Mouse (Mus musculus): ENCODE results near the gene Ggnbp2. TPM values are rescaled to one million over a fixed set of nuclear protein-coding genes. Genes with fewer than 3 reads are reported as not detected.
A peak's percentile ranks its signal among the peaks of the same experiment; 100 is the strongest.
"Not testable (repeated sequence)": the region's sequence is repeated elsewhere in the genome, so short reads cannot be mapped to it uniquely, and the experiment has no call there.

Gene Ggnbp2
- polyA plus RNA-seq, 1 experiment from 2014 or later: 69.7 TPM

DNA sequence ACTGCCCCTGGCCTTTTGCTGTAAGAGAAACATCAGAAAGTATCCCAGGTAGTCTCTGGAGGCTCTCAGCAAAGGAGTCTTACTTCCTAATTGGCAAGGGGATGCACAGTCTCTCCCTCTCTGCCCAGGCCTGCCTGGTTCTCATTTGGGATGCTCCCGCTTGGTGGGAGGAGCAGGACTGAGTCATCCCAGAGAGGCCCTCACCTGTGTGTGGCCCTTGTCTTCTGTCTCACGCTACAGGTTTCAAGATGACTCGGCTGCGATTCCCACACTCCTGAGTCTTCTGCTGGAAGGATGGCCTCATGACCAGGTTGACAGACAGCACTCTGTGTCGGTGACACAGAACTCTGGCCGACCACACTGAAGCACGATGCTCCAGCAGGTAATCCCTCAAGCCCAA, 11.7 kb upstream of the Ggnbp2 start:
- Histone ChIP-seq H3K4me2 (replicated peaks) (no peak overlapping the region), H3K4me3 (replicated peaks; ENCODE audit: low read length) (no peak overlapping the region), H3K9ac (no peak overlapping the region), H3K36me3 (replicated peaks; ENCODE audit: control insufficient read depth, insufficient read depth) (peaks cover 40% of the 10 kb centered on the region), H3K27me3 (ENCODE audit: control insufficient read depth, insufficient read depth, low read length) (no peaks in the 10 kb centered on the region), H3K4me1 (replicated peaks; ENCODE audit: control insufficient read depth, insufficient read depth, low read length) (peaks cover 18% of the 10 kb centered on the region), H3K27ac (no peak overlapping the region), H3K9me3 (ENCODE audit: control insufficient read depth, low read length) (no peaks in the 10 kb centered on the region)
- WGBS: 97% methylated on average over 7 of the region's 7 CpGs
- ATAC-seq (ENCODE audit: low FRiP score) (no peak), DNase-seq (ENCODE audit: low spot score) (no peak)

GRCm38 (mm10) chr11:84880971-84881370, 10.4 kb upstream of the Ggnbp2 start:
- ATAC-seq (ENCODE audit: low FRiP score) (no peak), DNase-seq (ENCODE audit: low spot score) (no peak)
- peak overlapping the region; percentile 67 for H3K4me2 ChIP-seq (replicated peaks)
- no peaks in the 10 kb centered on the region for H3K27me3 ChIP-seq (ENCODE audit: control insufficient read depth, insufficient read depth, low read length)
- peak overlapping the region; percentile 78 for H3K9ac ChIP-seq
- whole genome bisulfite sequencing: 61% methylated on average over 9 of the region's 9 CpGs
- peaks cover 27% of the 10 kb centered on the region for H3K36me3 ChIP-seq (replicated peaks; ENCODE audit: control insufficient read depth, insufficient read depth)
- H3K4me1 ChIP-seq (replicated peaks; ENCODE audit: control insufficient read depth, insufficient read depth, low read length): peaks cover 18% of the 10 kb centered on the region
- H3K27ac ChIP-seq: peak overlapping the region; percentile 86
- H3K9me3 ChIP-seq (ENCODE audit: control insufficient read depth, low read length): no peaks in the 10 kb centered on the region
- peak overlapping the region; percentile 74 for H3K4me3 ChIP-seq (replicated peaks; ENCODE audit: low read length)

GRCm38 (mm10) chr11:84880465-84880961, 9.9 kb upstream of the Ggnbp2 start:
- Histone ChIP-seq H3K4me3 (replicated peaks; ENCODE audit: low read length) (peak overlapping the region; percentile 74), H3K4me1 (replicated peaks; ENCODE audit: control insufficient read depth, insufficient read depth, low read length) (peaks cover 18% of the 10 kb centered on the region), H3K9ac (peak overlapping the region; percentile 78), H3K36me3 (replicated peaks; ENCODE audit: control insufficient read depth, insufficient read depth) (peaks cover 23% of the 10 kb centered on the region), H3K27ac (peak overlapping the region; percentile 86), H3K27me3 (ENCODE audit: control insufficient read depth, insufficient read depth, low read length) (no peaks in the 10 kb centered on the region), H3K9me3 (ENCODE audit: control insufficient read depth, low read length) (no peaks in the 10 kb centered on the region), H3K4me2 (replicated peaks) (peak overlapping the region; percentile 67)
- WGBS: 2% methylated on average over 24 of the region's 24 CpGs
- peak; percentile 28 for DNase-seq (ENCODE audit: low spot score)
- peak; percentile 26 for ATAC-seq (ENCODE audit: low FRiP score)

DNA sequence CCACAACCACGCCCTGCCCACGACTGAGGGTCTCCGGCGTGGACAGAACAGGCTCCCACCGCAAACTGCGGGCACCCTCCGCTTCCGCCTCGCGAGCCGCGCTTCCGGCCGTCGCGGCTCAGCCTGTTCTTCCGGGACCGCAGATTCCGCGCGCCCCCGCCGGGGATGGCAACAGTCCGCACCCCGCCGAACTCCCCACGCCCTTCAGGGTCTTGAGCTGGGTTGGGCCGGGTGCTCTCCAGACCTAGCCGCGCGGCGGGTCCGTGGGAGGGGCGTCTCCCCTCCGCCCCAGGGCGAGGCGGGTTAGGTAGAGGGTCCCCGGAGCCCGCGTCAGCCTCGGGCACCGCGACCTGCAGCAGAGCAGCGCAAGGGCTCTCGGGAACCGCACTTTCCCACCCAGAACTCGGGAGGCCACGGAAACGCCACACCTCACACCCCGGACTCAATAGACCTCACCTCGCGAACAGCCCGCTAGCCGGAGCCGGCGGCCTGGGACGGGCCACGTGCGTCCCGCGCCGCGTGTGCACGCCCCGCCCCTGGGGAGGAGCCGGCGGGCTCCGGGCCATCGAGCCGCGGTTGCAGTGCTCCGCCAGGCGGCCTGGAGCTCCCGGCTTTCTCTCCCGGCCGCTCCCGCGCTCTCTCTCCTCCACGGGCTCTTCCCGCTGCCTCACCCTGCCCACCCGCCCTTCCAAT, 9.3 kb upstream of the Ggnbp2 start, which contains the start of the genes Myo19 and Pigw:
TSS of gene Myo19 (plus strand) at position 377 of the 693 bp plus-strand sequence.
TSS of gene Pigw (minus strand) at position 514 of the 693 bp plus-strand sequence.
- WGBS: under 1% methylated on average over 65 of the region's 81 CpGs
- ATAC-seq (ENCODE audit: low FRiP score): peak; percentile 94

DNA sequence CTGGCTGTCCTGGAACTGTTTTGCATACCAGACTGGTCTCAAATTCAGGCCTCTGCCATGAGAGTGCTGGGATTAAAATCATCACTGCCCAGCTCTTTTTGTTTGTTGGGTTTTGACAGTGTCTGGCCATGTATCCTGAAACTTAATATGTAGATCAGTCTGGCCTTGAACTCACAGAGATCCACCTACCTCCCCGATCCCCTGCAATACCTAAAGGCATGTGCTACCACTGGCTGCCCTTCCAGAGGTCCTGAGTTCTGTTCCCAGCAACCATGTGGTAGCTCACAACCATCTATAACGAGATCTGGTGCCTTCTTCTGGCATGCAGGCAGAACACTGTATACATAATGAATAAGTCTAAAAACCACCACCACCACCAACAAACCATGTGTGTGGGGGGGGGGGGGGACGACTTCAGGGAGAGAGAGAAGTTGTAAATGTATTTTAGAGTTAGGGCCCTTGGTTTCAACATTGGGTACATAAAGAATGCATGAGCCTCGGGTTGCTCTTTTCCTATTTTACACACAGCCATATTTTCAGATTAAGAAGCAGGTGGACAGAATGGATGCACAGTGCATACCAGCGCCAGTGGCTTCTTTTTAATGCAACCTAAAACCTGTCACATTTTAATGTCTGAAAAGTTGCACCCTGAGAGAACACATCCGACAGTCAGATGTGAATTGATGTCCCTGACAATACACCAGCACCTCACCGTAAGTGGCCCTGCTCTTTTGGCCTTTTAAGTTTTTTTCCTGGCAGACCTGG, 8.6 kb upstream of the Ggnbp2 start:
- DNase-seq (ENCODE audit: low spot score): no peak
- Histone ChIP-seq H3K9me3 (ENCODE audit: control insufficient read depth, low read length) (no peaks in the 10 kb centered on the region), H3K36me3 (replicated peaks; ENCODE audit: control insufficient read depth, insufficient read depth) (peaks cover 10% of the 10 kb centered on the region; the same call in 1 of the 2 replicates), H3K27ac (peak overlapping the region; percentile 86; the same call in 1 of the 2 replicates), H3K4me3 (replicated peaks; ENCODE audit: low read length) (peak overlapping the region; percentile 74), H3K9ac (peak overlapping the region; percentile 78), H3K4me2 (replicated peaks) (peak overlapping the region; percentile 67), H3K27me3 (ENCODE audit: control insufficient read depth, insufficient read depth, low read length) (no peaks in the 10 kb centered on the region), H3K4me1 (replicated peaks; ENCODE audit: control insufficient read depth, insufficient read depth, low read length) (peaks cover 18% of the 10 kb centered on the region)
- 27% methylated on average over 6 of the region's 7 CpGs for WGBS
- no peak for ATAC-seq (ENCODE audit: low FRiP score)

More for the DNA sequence above, 9.3 kb upstream of the Ggnbp2 start, which contains the start of the genes Myo19 and Pigw:
- H3K36me3 ChIP-seq (replicated peaks; ENCODE audit: control insufficient read depth, insufficient read depth): peaks cover 17% of the 10 kb centered on the region; the same call in 1 of the 2 replicates
- peak; percentile 78 for DNase-seq (ENCODE audit: low spot score)
- H3K4me1 ChIP-seq (replicated peaks; ENCODE audit: control insufficient read depth, insufficient read depth, low read length): peaks cover 18% of the 10 kb centered on the region
- no peaks in the 10 kb centered on the region for H3K9me3 ChIP-seq (ENCODE audit: control insufficient read depth, low read length)
- H3K4me3 ChIP-seq (replicated peaks; ENCODE audit: low read length): peak within 1 kb of the TSS; percentile 74
- H3K27ac ChIP-seq: peak within 1 kb of the TSS; percentile 86
- H3K27me3 ChIP-seq (ENCODE audit: control insufficient read depth, insufficient read depth, low read length): no peaks in the 10 kb centered on the region
- peak within 1 kb of the TSS; percentile 78 for H3K9ac ChIP-seq
- H3K4me2 ChIP-seq (replicated peaks): peak within 1 kb of the TSS; percentile 67

GRCm38 (mm10) chr11:84876020-84876419, 5.4 kb upstream of the Ggnbp2 start:
- not testable (repeated sequence) for ATAC-seq (ENCODE audit: low FRiP score); DNase-seq (ENCODE audit: low spot score); H3K4me3 ChIP-seq (replicated peaks; ENCODE audit: low read length); H3K36me3 ChIP-seq (replicated peaks; ENCODE audit: control insufficient read depth, insufficient read depth); H3K4me2 ChIP-seq (replicated peaks); H3K27me3 ChIP-seq (ENCODE audit: control insufficient read depth, insufficient read depth, low read length); H3K9me3 ChIP-seq (ENCODE audit: control insufficient read depth, low read length); H3K27ac ChIP-seq; H3K9ac ChIP-seq
- peaks cover 17% of the 10 kb centered on the region; the same call in 1 of the 2 replicates for H3K4me1 ChIP-seq (replicated peaks; ENCODE audit: control insufficient read depth, insufficient read depth, low read length)
- WGBS: no CpG with 5 or more reads among the region's 1 CpGs

DNA sequence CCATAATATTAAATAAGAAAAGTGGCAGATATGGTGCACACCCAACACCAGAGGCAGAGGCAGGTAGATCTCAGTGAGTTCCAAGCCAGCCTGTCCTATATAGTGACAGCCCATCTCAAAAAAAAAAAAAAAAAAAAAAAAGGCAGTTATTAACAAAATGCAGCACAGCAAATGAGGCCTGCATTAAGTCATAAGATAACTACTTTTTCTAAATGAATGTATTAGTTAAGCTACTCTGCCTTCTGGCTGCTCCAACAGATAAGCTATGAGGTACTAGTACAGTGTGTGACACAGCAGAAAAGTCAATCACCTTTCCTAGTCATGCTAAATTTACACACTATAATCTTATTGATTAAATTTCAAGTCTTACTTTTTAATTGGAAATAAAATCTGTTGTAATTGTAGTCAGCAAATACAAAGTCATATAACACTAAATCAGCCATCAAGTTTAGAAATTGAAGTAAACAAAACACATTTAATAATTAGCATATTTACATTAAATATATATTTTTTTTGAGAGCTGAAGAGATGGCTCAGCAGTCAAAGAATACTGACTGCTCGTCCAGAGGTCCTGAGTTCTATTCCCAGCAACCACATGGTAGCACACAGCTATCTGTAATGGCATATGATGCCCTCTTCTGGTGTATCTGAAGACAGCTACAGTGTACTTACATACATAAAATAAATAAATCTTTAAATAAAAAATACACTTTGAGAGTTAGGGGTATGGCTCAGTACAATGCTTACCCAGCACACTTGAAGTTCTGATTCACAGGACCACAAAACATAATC, 2.6 kb upstream of the Ggnbp2 start:
- Histone ChIP-seq H3K27me3 (ENCODE audit: control insufficient read depth, insufficient read depth, low read length) (no peaks in the 10 kb centered on the region), H3K9ac (no peak overlapping the region), H3K9me3 (ENCODE audit: control insufficient read depth, low read length) (no peaks in the 10 kb centered on the region), H3K4me1 (replicated peaks; ENCODE audit: control insufficient read depth, insufficient read depth, low read length) (peaks cover 12% of the 10 kb centered on the region), H3K27ac (no peak overlapping the region), H3K4me3 (replicated peaks; ENCODE audit: low read length) (no peak overlapping the region), H3K4me2 (replicated peaks) (no peak overlapping the region), H3K36me3 (replicated peaks; ENCODE audit: control insufficient read depth, insufficient read depth) (no peaks in the 10 kb centered on the region; the same call in 1 of the 2 replicates)
- ATAC-seq (ENCODE audit: low FRiP score) (no peak), DNase-seq (ENCODE audit: low spot score) (no peak)
- WGBS: 61% methylated on average over 1 of the region's 1 CpGs

GRCm38 (mm10) chr11:84871548-84872069, 992 bp upstream of the Ggnbp2 start:
- WGBS: 79% methylated on average over 4 of the region's 4 CpGs
- peak overlapping the region; percentile 59 for H3K4me2 ChIP-seq (replicated peaks)
- DNase-seq (ENCODE audit: low spot score) (no peak), ATAC-seq (ENCODE audit: low FRiP score) (no peak)
- H3K27ac ChIP-seq: peak overlapping the region; percentile 100
- H3K4me1 ChIP-seq (replicated peaks; ENCODE audit: control insufficient read depth, insufficient read depth, low read length): peaks cover 23% of the 10 kb centered on the region
- peak overlapping the region; percentile 93 for H3K9ac ChIP-seq
- H3K36me3 ChIP-seq (replicated peaks; ENCODE audit: control insufficient read depth, insufficient read depth): no peaks in the 10 kb centered on the region
- no peaks in the 10 kb centered on the region for H3K9me3 ChIP-seq (ENCODE audit: control insufficient read depth, low read length)
- H3K27me3 ChIP-seq (ENCODE audit: control insufficient read depth, insufficient read depth, low read length): no peaks in the 10 kb centered on the region
- peak overlapping the region; percentile 96 for H3K4me3 ChIP-seq (replicated peaks; ENCODE audit: low read length)
